Mouse (Mus musculus) cerebellum, postnatal 36 days (tissue): ENCODE data around the gene Ddx23.
A peak's percentile ranks its signal among the peaks of the same experiment; 100 is the strongest.

Experiments used
- DNase-seq, 2 experiments: peaks; one replicate each; pipeline ENCODE4 v3.0.0; 2021 to 2022; ENCODE audit warnings: mixed read lengths in 2 of 2

The Ddx23 gene

GRCm38 (mm10) chr15:98662567-98663545 is at the start of gene Ddx23:
Ddx23 (minus strand) TSS chr15:98662894.
- DNase-seq = peak; percentile 95

GRCm38 (mm10) chr15:98710442-98710841 is 47.7 kb upstream of the Ddx23 start:
- DNase-seq = peak; percentile 76 to 78

- DNase-seq = peak; percentile 84 to 87
Observed at GRCm38 (mm10) chr15:98707766-98708372, 45.2 kb upstream of the Ddx23 start, which contains the start of gene Ccdc65. Ccdc65 (plus strand) TSS chr15:98708207.

- no peak for DNase-seq
Observed at GRCm38 (mm10) chr15:98704312-98704711, 41.6 kb upstream of the Ddx23 start.

GRCm38 (mm10) chr15:98699190-98700105 is 36.8 kb upstream of the Ddx23 start:
- DNase-seq = peak; percentile 89

- DNase-seq = no peak
Observed at GRCm38 (mm10) chr15:98696216-98696615, 33.5 kb upstream of the Ddx23 start.

GRCm38 (mm10) chr15:98695726-98696125 is 33.0 kb upstream of the Ddx23 start:
- DNase-seq = no peak

- DNase-seq = no peak
Observed at GRCm38 (mm10) chr15:98692171-98692715, 29.5 kb upstream of the Ddx23 start.

- DNase-seq = no peak
Observed at GRCm38 (mm10) chr15:98691486-98692147, 28.9 kb upstream of the Ddx23 start.

GRCm38 (mm10) chr15:98689682-98690081 is 27.0 kb upstream of the Ddx23 start:
- no peak for DNase-seq

- DNase-seq = no peak
Observed at GRCm38 (mm10) chr15:98685926-98686325, 23.2 kb upstream of the Ddx23 start.

- no peak for DNase-seq
Observed at GRCm38 (mm10) chr15:98683746-98684145, 21.1 kb upstream of the Ddx23 start.

- DNase-seq = no peak
Observed at GRCm38 (mm10) chr15:98683177-98683576, 20.5 kb upstream of the Ddx23 start.

GRCm38 (mm10) chr15:98681633-98682032 is 18.9 kb upstream of the Ddx23 start:
- no peak for DNase-seq

GRCm38 (mm10) chr15:98680660-98681059 is 18.0 kb upstream of the Ddx23 start:
- no peak for DNase-seq

GRCm38 (mm10) chr15:98677977-98678376 is 15.3 kb upstream of the Ddx23 start:
- no peak for DNase-seq

GRCm38 (mm10) chr15:98676940-98677728 is 14.4 kb upstream of the Ddx23 start, which contains the start of gene Rnd1:
Rnd1 (minus strand) TSS chr15:98677461.
- peak; percentile 92 to 93 for DNase-seq

GRCm38 (mm10) chr15:98676471-98676870 is 13.8 kb upstream of the Ddx23 start:
- peak; percentile 51 to 53 for DNase-seq

GRCm38 (mm10) chr15:98675634-98676250 is 13.0 kb upstream of the Ddx23 start:
- DNase-seq = no peak

GRCm38 (mm10) chr15:98674994-98675545 is 12.4 kb upstream of the Ddx23 start:
- DNase-seq = no peak
